Mouse (Mus musculus) frontal cortex, postnatal 36 days (tissue): ENCODE data around the gene Capn15.
A peak's percentile ranks its signal among the peaks of the same experiment; 100 is the strongest.

Experiments
- DNase-seq, 2 experiments: peaks; one replicate each; pipeline ENCODE4 v3.0.0; 2022; ENCODE audit warnings: low spot score in 2 of 2

Capn15 gene

DNA sequence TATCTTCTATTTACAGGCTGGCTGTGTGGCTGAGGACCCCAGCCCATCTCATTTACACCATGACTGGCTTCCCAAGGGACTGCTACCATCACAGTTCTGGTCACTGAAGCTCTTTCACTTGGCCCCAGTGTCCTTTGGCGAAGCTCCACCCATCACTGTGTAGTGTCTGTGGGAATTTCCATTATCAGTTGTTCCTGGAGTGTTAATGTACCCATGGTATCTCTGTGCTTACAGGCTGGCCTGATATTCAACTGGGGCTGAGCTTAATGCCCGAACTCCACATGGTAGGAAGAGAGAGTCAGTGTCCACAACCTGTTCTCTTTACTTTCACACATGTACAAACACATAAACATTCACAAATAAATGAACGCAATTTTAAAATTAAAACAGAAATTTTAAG lies 7.9 kb upstream of the Capn15 start:
- no peak for DNase-seq

DNA sequence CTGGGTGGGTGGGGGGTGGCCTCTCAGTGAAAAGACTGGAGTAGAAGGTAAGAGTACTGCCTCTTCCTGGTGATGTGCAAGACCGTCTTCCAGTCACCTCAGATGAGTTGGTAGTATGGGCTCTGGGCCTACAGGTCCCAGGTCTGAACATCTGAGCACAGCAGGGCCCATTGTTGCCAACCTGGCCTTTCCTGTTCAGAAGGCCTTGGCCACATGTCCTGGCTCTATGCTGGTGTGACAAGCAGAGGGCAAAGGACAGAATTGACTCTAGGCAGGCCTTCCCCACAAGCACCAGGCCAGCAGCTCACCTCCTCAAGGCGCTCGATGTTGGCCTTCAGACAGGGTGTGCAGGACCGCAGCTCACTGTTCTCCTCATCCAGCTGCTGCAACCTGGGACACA lies 6.7 kb upstream of the Capn15 start:
- DNase-seq = no peak

GRCm38 (mm10) chr17:25990331-25990730 lies 4.7 kb upstream of the Capn15 start:
- DNase-seq = no peak

GRCm38 (mm10) chr17:25984556-25985305 lies 865 bp downstream of the Capn15 start:
- DNase-seq = peak in 1 of 2 experiments; percentile 18

DNA sequence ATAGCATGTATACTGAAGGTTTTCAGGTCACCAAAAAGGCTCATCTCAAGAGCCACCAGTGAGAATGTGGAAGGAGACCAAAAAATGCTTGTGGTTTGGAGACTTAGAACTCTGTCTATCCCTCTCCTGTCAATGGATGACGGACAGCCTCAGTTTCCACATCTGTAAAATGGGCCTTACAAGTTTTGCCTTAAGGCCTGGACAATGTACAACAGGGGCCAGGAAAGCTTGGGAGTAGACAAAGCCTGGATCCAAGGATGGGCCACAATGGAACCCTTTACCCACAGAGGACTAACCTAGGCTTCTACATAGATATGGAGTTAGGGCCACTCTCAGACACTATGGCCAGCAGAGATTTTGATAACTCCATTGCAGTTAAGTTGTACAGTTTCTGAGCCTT lies 1.5 kb downstream of the Capn15 start:
- DNase-seq = no peak

- DNase-seq = no peak
Observed at GRCm38 (mm10) chr17:25982913-25983312, 2.7 kb downstream of the Capn15 start.

GRCm38 (mm10) chr17:25980854-25981253 lies 4.7 kb downstream of the Capn15 start:
- peak; percentile 31 to 43 for DNase-seq

GRCm38 (mm10) chr17:25979829-25980738 lies 5.5 kb downstream of the Capn15 start:
- DNase-seq = no peak

DNA sequence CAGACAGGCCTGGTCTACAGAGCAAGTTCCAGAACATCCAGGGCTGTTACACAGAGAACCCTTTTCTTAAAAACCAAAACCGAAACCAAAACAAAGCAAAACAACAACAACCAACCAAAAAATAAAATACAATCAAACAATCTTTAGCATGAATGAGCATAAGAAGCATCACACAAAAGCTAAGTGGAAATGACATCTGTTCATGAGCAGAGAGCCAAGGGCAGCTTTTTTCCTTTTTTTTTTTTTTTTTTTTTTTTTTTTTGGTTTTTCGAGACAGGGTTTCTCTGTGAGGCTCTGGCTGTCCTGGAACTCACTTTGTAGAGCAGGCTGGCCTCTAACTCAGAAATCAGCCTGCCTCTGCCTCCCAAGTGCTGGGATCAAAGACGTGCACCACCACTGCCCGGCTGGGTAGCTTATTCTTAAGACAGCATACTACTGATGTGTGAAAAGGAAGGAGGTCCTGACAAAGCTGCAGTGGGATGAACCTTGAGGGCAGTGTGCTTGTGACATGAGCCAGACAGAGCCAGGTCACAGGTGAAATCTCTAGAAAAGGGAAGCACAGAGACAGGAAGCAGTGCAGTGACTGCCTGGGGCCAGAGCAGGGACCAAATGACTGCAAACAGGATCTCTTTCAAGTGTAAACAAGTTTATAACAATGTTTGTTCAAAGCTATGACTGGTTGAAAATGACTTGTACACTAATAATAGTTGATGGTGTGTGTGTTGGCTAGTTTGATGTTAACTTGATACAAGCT lies 14.5 kb downstream of the Capn15 start:
- DNase-seq = no peak

GRCm38 (mm10) chr17:25970448-25970847 lies 15.1 kb downstream of the Capn15 start:
- DNase-seq = no peak

- DNase-seq = no peak
Observed at GRCm38 (mm10) chr17:25968176-25968575, 17.4 kb downstream of the Capn15 start.

GRCm38 (mm10) chr17:25967652-25968051 lies 17.9 kb downstream of the Capn15 start:
- no peak for DNase-seq

GRCm38 (mm10) chr17:25964271-25964670 lies 21.3 kb downstream of the Capn15 start:
- DNase-seq = no peak

- no peak for DNase-seq
Observed at GRCm38 (mm10) chr17:25962413-25962905, 23.1 kb downstream of the Capn15 start.

DNA sequence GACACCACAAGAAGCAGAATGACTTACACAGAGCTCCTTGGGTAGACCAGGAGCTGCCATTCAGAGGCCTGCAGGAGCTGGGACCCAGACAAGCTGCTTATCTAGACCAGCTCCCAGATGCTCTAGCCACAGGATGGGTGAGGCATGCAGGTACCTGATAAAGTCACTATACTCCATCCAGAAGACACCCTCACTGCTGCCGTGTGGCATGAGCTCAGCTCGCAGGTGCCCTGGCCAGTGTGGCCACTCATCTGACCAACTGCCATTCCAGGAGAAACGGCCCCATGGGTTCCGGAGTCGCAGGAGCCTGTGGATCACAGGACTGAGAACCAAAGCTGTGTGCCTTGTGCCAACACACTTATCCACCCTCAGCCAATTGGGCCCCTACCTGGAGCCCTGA lies 24.0 kb downstream of the Capn15 start:
- no peak for DNase-seq

DNA sequence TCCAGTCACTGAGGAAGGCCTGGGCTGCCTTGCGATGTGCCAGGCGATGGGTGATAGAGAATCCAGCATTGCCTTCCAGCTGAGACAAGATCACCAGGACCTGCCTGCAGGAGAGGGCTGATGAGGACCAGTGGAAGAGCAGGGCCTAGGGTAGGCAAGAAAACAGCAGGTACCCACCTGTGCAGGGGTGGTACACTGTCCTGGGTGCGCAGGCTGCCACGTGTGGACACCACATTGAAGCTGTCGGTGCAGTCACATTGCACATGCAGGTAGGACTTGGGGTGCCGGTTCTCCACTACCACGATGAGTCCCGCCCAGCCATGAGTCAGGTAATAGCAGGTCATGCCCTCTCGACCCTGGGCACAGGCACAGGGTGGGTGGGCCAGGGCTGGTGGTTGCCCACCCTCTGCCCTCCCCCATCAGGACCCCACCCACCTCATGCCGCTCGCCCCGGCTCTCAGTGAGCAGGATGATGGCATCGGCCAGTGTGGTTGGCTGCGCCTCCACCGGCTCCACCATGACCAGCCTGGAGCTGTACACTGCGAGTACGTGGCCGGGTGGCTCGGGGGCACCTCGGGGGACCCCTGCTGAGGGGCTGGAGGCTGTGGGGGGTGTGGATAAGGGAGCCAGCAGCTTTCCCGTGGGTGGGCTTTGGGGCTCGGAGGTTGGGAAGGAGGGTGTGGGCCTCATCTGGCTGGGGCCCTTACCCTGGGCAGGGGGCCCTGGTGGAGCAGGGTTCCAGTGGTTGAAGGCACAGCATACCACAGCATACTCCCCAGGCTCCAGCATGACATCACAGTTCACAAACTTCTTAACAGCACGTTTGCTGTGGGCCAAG lies 25.7 kb downstream of the Capn15 start:
- DNase-seq = no peak

DNA sequence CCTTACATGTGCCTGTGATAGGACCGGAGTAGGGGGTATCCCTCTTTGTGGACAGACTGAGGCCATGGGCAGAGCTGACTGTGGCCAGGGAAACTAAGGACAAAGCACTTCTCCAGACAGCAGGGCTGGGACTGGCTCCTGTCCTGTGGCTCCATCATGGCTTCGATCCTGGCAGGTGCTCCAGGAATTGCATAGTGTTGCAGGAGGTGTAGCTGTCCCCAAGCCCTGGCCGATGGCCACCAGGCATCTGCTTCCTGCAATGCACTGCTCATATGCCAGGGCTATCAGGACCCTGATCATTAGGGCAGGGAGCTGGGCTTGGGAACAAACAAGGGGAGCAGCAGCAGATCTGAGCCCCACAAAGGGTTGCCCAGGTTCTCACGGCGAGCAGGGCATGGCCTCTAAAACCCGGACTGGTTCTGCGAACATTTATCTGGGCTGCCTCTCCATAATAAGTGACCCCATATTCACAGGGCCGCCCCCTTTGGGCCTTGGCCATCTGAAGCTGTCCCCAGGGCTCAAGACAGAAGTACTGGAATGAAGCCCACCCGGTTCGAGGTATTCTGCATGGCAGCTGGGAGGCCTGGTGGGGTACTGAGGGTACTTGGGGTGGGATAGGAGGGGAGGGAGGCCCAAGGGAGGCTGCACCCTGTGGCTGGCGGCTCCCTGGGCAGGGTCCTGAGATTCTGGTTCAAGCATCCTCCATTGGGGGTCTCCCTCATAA lies 26.7 kb downstream of the Capn15 start:
- DNase-seq = no peak

DNA sequence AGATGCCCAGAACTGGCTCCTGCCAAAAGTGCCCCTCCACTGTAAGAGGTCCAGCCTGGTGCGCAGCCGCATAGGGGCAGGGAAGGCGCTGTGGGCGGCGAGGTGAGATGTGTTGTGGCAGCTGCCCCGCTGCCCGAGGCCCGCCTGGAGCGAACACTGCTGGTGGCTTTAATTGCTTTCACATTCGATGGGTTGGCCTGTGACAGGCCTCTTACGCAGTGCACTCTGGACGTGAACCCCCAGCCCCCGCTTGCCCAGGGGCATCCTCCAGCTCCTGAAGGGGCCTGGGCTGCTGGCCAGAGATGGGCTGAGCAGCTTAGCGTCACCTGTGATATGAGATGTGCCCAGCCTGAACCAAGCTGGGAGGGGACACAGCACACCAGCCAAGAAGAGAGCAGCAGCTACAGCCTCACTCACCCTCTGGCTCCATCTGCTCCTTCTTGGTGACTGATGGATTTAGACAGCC lies 28.0 kb downstream of the Capn15 start:
- DNase-seq = no peak

GRCm38 (mm10) chr17:25956631-25957030 lies 29.0 kb downstream of the Capn15 start:
- DNase-seq = no peak

DNA sequence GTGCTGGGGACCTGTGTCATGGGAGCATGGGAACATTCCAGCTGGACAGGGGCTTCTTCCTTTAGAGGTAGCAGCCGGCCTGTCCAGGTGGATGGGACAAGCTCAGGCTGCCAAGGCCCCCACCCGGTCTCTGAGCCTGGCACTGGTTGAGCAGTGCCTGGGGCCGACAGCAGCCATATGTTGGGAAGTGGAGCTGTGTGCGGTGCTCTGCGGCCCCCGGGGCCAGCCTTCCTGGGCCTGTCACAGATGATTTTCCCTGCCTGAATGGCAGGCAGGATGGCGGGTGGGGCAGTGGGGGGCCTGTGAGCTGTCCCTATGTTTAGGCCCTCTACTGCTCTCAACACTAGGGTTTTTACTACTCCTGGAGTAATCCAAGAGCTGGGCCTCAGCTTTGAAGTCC lies 29.4 kb downstream of the Capn15 start:
- DNase-seq = no peak
